ENCODE assay signal across 10 mouse cellular contexts in genomic region chr1:172329131-172329530, GRCm38 (mm10). TPM values are rescaled to one million over a fixed set of nuclear protein-coding genes. Genes with fewer than 3 reads are reported as not detected.
DNase-seq lines count a peak whose midpoint lies in the region; ATAC-seq and TF ChIP-seq lines count a peak whose summit lies in the region.
"Had no signal": no experiment of that assay in that cellular context is flagged by ENCODE, and none has a peak within 500 bp of the region (broad histone marks: within the 10 kb centered on the region; RNA-seq: fewer than 3 reads in every experiment).

TSS of gene Kcnj9 (minus strand) at chr1:172329318.

- no peak for DNase-seq in forebrain, embryonic 10.5 days (ENCODE audit: extremely low spot score, low spot score)
- DNase-seq in layer of hippocampus, adult 8-10 months (ENCODE audit: low spot score in 2 of 2), result peak; percentile 79 to 88
- no peak for DNase-seq in ovary, postnatal 14 days (ENCODE audit: low spot score)
- DNase-seq in heart, adult 18-20 months, result no peak
- DNase-seq in adrenal gland, adult (ENCODE audit: inconsistent age in 2 of 2, low spot score in 1 of 2), result no peak
- DNase-seq in gastrocnemius, adult 2 months, result no peak

- H3K36me3 ChIP-seq in forebrain, embryonic 10.5 days (replicated peaks), result no peaks in the 10 kb centered on the region
- H3K36me3 ChIP-seq in neural tube, embryonic 12.5 days, result no peaks in the 10 kb centered on the region
- H3K36me3 ChIP-seq: embryonic facial prominence, embryonic 13.5 days; lung, embryonic 15.5 days had no signal

- peaks cover 32% of the 10 kb centered on the region for H3K4me1 ChIP-seq in forebrain, embryonic 10.5 days
- H3K4me1 ChIP-seq in neural tube, embryonic 12.5 days, result peaks cover 26% of the 10 kb centered on the region; the same call in 1 of the 2 replicates

- H3K4me3 ChIP-seq in forebrain, embryonic 10.5 days, result peak within 1 kb of the TSS; percentile 24; the same call in 1 of the 2 replicates
- H3K4me3 ChIP-seq in neural tube, embryonic 12.5 days, result no peak within 1 kb of the TSS
- no peak within 1 kb of the TSS for H3K4me3 ChIP-seq in gastrocnemius, adult 2 months
- H3K4me3 ChIP-seq: embryonic facial prominence, embryonic 13.5 days; lung, embryonic 15.5 days had no signal

- H3K4me2 ChIP-seq in neural tube, embryonic 12.5 days (replicated peaks), result peak within 1 kb of the TSS; percentile 52
- H3K4me2 ChIP-seq: embryonic facial prominence, embryonic 13.5 days; lung, embryonic 15.5 days had no signal

- TF ChIP-seq CTCF in gastrocnemius, adult 2 months (IDR thresholded peaks at IDR 0.05), result no peak

- H3K27me3 ChIP-seq in forebrain, embryonic 10.5 days (ENCODE audit: poor library complexity, severe bottlenecking), result peaks cover 74% of the 10 kb centered on the region
- H3K27me3 ChIP-seq in neural tube, embryonic 12.5 days (replicated peaks), result peaks cover 22% of the 10 kb centered on the region

- H3K27ac ChIP-seq in forebrain, embryonic 10.5 days, result peak within 1 kb of the TSS; percentile 57
- H3K27ac ChIP-seq in neural tube, embryonic 12.5 days, result no peak within 1 kb of the TSS
- H3K27ac ChIP-seq in gastrocnemius, adult 2 months, result no peak within 1 kb of the TSS
- H3K27ac ChIP-seq: embryonic facial prominence, embryonic 13.5 days; lung, embryonic 15.5 days had no signal

- peak; percentile 77 for ATAC-seq in cerebellum, adult (ENCODE audit: insufficient number of reproducible peaks, low FRiP score, low TSS enrichment)
- ATAC-seq in neural tube, embryonic 12.5 days (ENCODE audit: low FRiP score, low read depth), result peak; percentile 76

- peak within 1 kb of the TSS; percentile 26; the same call in 1 of the 2 replicates for H3K9ac ChIP-seq in neural tube, embryonic 12.5 days
- H3K9ac ChIP-seq: embryonic facial prominence, embryonic 13.5 days; lung, embryonic 15.5 days had no signal

- intact Hi-C loops in gastrocnemius, adult 2 months (cut with DNase I), result loop anchor here (10.0 kb wide), 1 partner anchor 284 kb away; no protein-coding TSS in a partner anchor

- H3K9me3 ChIP-seq in forebrain, embryonic 10.5 days, result no peaks in the 10 kb centered on the region
- no peaks in the 10 kb centered on the region for H3K9me3 ChIP-seq in neural tube, embryonic 12.5 days
- H3K9me3 ChIP-seq: embryonic facial prominence, embryonic 13.5 days; lung, embryonic 15.5 days had no signal

- 28% methylated on average over 9 of the region's 9 CpGs for WGBS in forebrain, embryonic 10.5 days
- 27% methylated on average over 9 of the region's 9 CpGs for WGBS in neural tube, embryonic 12.5 days

RNA-seq across cellular contexts. Expression of gene Kcnj9, which starts in this region (rescaled TPM):
- polyA plus RNA-seq in forebrain, embryonic 10.5 days (2016; fragmentation: Nextera tagmentation; extraction: Ambion mirVana), result 0.17 and 0.43 TPM in 2 replicates
- total RNA-seq in layer of hippocampus, adult 8-10 months (2022), result 10 to 100 TPM; 66.5 to 88.7 (median 77.5) TPM
- polyA plus RNA-seq in neural tube, embryonic 12.5 days (2016; fragmentation: Nextera tagmentation; extraction: Ambion mirVana), result 1.4 and 1.6 TPM in 2 replicates
- not detected for total RNA-seq in heart, adult 18-20 months (2021)
- total RNA-seq in gastrocnemius, adult 2 months (2021), result not detected
- polyA plus RNA-seq: embryonic facial prominence, embryonic 13.5 days had no signal

Comparison
In these comparisons a context has a peak if more than half of its experiments do, and no peak if none do; other contexts are left out.
1. RNA of gene Kcnj9 (total RNA-seq): 66.5 to 88.7 TPM in layer of hippocampus, adult 8-10 months; not detected in heart, adult 18-20 months and not detected in gastrocnemius, adult 2 months; every median in the first group is over 10 times any median in the second.
2. DNase-seq: peak in layer of hippocampus, adult 8-10 months (2 of 2); none in forebrain, embryonic 10.5 days (single experiment), ovary, postnatal 14 days (single experiment), heart, adult 18-20 months (0 of 2), adrenal gland, adult (0 of 2) and gastrocnemius, adult 2 months (single experiment).